In genomic region chr12:8364321-8364838, GRCm38 (mm10) we compare ENCODE assay signal across 8 mouse cellular contexts. TPM values are rescaled to one million over a fixed set of nuclear protein-coding genes. Genes with fewer than 3 reads are reported as not detected.
DNase-seq lines count a peak whose midpoint lies in the region; ATAC-seq lines count a peak whose summit lies in the region.

No protein-coding gene starts in this region.

- WGBS in forebrain, embryonic 13.5 days = 6% methylated on average over 6 of the region's 6 CpGs
- WGBS in limb, embryonic 11.5 days = 8% methylated on average over 6 of the region's 6 CpGs

- DNase-seq in layer of hippocampus, adult 8-10 months (ENCODE audit: low spot score in 2 of 2) = peak; percentile 56 to 80
- no peak for DNase-seq in layer of hippocampus, adult 9-10 months (ENCODE audit: low spot score)
- peak; percentile 61 for DNase-seq in limb, embryonic 11.5 days (ENCODE audit: low spot score)
- peak; percentile 66 for DNase-seq in retina, embryonic 14.5 days (ENCODE audit: low spot score)
- no peak for DNase-seq in lung, adult 18-20 months
- DNase-seq in left cerebral cortex, adult 9 months (ENCODE audit: low spot score in 2 of 2) = no peak
- no peak for DNase-seq in heart, adult 11 months

- peaks cover 12% of the 10 kb centered on the region for H3K4me1 ChIP-seq in forebrain, embryonic 13.5 days
- peaks cover 5% of the 10 kb centered on the region; the same call in 1 of the 2 replicates for H3K4me1 ChIP-seq in limb, embryonic 11.5 days (ENCODE audit: control insufficient read depth, insufficient read depth, low read length)

- no peaks in the 10 kb centered on the region for H3K9me3 ChIP-seq in forebrain, embryonic 13.5 days (replicated peaks)
- no peaks in the 10 kb centered on the region for H3K9me3 ChIP-seq in limb, embryonic 11.5 days (ENCODE audit: control insufficient read depth, low read length)

- peak; percentile 80 for ATAC-seq in forebrain, embryonic 13.5 days
- ATAC-seq in limb, embryonic 11.5 days (ENCODE audit: insufficient number of reproducible peaks, low FRiP score, low TSS enrichment, low read depth) = peak; percentile 67

- H3K9ac ChIP-seq in forebrain, embryonic 13.5 days = no peak overlapping the region
- H3K9ac ChIP-seq in limb, embryonic 11.5 days (ENCODE audit: low read length) = no peak overlapping the region

- peak overlapping the region; percentile 25 for H3K27ac ChIP-seq in forebrain, embryonic 13.5 days
- no peak overlapping the region for H3K27ac ChIP-seq in limb, embryonic 11.5 days (replicated peaks; ENCODE audit: low read depth, low read length)

- H3K27me3 ChIP-seq in forebrain, embryonic 13.5 days = no peaks in the 10 kb centered on the region
- H3K27me3 ChIP-seq in limb, embryonic 11.5 days (ENCODE audit: control insufficient read depth, insufficient read depth, low read length) = no peaks in the 10 kb centered on the region

- H3K4me2 ChIP-seq in forebrain, embryonic 13.5 days = no peak overlapping the region
- no peak overlapping the region for H3K4me2 ChIP-seq in limb, embryonic 11.5 days (ENCODE audit: low read depth, severe bottlenecking)

- H3K36me3 ChIP-seq in forebrain, embryonic 13.5 days (ENCODE audit: poor library complexity, severe bottlenecking) = no peaks in the 10 kb centered on the region
- H3K36me3 ChIP-seq in limb, embryonic 11.5 days (ENCODE audit: control insufficient read depth, insufficient read depth, low read length) = no peaks in the 10 kb centered on the region

- no peak overlapping the region for H3K4me3 ChIP-seq in forebrain, embryonic 13.5 days
- H3K4me3 ChIP-seq in limb, embryonic 11.5 days (ENCODE audit: low read depth, low read length) = no peak overlapping the region

RNA-seq across cellular contexts. Expression of gene Hs1bp3, which starts 51.1 kb away (rescaled TPM):
- total RNA-seq in layer of hippocampus, adult 8-10 months (2022) = 10 to 100 TPM; 16.4 to 20.0 (median 18.7) TPM
- 8.9 and 10.1 TPM in 2 replicates for polyA plus RNA-seq in forebrain, embryonic 13.5 days (2015; fragmentation: Nextera tagmentation; extraction: Ambion mirVana)
- polyA plus RNA-seq in limb, embryonic 11.5 days (2014; fragmentation: Nextera tagmentation; extraction: Ambion mirVana) = 11.8 and 13.0 TPM in 2 replicates

Comparison
In these comparisons a context has a peak if more than half of its experiments do, and no peak if none do; other contexts are left out.
1. DNase-seq: peak in layer of hippocampus, adult 8-10 months (2 of 2), limb, embryonic 11.5 days (single experiment) and retina, embryonic 14.5 days (single experiment); none in layer of hippocampus, adult 9-10 months (single experiment), lung, adult 18-20 months (0 of 2), left cerebral cortex, adult 9 months (0 of 2) and heart, adult 11 months (single experiment).